Mouse (Mus musculus) Muller cell, postnatal 12 days (primary cell): Measurements from ENCODE around the gene Rpusd1.
"Not testable (repeated sequence)": the region's sequence is repeated elsewhere in the genome, so short reads cannot be mapped to it uniquely, and the experiment has no call there.

Experiments used
- DNase-seq: peaks from one replicate; pipeline ENCODE4 v3.0.0-alpha.2; 2015; ENCODE audit errors: inconsistent ontology term

The Rpusd1 gene

DNA sequence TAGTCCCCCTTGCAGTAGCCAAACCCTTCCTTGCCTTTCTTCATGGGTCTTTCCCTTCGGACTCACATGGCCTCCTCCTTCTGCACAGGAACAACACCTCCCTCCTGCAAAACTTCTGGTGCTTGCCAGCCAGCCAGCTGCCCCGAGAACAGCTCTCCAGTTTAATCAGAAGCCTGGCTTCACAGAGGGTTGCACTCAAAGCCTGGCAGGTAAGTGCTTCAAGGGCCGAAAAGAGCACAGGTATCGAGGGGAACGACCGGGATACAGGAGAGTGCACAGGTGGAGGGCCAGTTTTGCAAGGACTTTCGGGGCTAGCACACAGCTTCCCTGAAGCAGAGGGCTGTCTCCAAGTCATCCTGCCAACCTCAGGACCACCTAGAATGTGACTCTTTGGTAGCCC is 11.4 kb downstream of the Rpusd1 start:
- DNase-seq = no peak

DNA sequence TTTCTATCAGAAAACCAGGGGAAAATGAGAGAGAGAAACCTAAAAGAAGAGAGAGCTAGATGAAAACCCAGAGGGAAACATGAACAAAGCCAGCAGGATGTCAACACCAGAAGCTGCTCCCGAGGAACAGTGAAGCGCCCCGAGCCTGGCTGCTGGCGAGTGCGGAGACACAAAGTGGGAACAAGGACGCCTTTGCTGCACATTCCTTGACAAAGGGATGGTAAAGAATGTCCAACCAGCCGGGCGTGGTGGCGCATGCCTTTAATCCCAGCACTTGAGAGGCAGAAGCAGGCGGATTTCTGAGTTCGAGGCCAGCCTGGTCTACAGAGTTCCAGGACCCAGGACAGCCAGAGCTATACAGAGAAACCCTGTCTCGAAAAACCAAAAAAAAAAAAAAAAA is 14.0 kb downstream of the Rpusd1 start:
- DNase-seq = not testable (repeated sequence)

DNA sequence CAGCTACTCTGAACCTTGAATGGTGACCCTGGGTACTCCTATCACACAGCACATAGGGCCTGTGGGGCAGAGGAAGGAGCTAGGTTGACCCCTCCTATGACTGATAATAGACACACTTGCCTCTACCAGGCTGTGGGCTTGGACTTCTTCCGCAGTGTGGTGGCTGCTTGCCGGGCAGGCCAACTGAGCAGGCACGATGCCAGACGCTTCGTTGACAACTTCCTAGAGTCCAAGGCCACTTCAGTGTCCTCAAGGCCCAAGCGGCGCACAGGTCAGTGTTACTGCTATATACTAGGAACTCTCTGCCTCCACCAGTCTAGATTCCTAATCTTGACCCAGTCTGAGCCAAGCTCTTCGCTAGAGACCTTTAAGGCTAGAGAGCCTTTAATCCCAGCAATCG is 16.4 kb downstream of the Rpusd1 start:
- no peak for DNase-seq

DNA sequence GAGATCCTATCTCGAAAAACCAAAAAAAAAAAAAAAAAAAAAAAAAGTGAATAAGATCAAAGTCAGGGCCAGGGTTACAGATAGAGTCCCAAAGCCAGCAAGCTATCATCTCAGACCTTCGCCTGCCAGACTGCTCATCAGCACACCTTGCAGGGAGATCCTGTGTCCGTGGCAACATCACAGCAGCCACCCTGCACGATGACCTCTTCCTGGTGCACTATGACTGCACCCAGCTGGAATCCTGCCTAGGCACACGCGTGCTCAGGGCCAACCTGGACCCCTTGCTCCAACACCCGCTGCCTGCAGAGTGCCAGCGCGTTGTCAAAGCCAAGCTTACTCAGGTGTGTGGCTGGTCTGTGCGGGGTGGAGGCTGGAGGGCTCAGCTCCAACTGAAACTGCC is 16.8 kb downstream of the Rpusd1 start:
- DNase-seq = no peak

DNA sequence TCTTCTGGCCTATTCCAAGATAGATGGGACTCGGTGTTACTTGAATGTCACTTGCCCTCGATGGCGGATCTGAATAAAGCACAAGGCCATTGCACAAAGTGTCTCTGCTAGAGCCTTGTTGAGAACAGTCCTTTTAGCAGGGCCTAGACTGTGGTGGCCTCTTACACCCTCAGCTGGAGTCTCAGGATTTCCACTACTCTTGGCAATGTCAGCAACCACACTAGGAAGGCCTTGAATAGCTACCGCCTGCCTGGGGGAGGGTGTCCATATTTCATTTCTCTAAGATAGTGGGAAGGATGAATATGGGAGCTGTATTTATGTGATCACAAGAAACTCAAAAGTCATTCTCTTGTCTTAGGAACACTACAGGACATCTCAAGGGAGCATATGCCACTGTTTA is 20.8 kb downstream of the Rpusd1 start:
- DNase-seq = no peak

DNA sequence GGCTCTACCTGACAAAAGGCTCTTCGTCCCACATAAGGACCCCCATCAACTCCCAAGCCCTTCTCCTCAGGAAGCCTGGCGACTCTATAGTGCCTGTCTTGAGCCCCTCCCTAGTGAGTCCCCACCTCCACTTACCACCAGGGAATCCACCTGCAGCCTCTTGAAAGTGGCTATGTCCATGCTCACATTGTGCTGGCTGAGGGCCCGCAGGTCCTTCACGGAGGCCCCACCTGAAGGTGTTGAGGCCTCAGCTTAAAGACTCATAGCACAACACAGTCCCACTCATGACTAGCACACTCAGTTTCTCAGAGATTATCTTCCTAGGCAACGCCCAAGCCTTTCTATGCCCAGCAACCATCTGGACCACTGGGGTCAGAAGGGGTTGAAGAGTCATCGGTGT is 21.8 kb downstream of the Rpusd1 start:
- DNase-seq = no peak

DNA sequence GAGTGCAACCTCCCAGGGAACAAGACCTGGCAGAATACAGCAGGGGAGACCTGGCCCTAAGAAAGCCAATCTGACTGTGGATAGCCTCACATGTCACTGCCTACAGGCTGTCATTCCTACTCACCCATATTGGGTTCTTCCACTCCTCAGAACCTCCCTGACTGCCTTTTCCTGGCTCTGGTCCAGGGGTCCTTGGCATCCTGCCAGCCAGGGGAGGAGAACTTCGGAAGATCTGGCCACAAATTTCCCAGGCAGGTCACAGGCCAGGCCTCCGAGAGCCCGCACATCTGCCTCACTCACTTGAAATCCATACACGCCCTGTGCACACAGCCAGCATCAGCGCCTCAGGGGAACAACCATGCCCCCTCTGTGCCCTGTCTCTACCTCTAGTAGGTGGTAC is 24.0 kb downstream of the Rpusd1 start:
- DNase-seq = peak; percentile 82

DNA sequence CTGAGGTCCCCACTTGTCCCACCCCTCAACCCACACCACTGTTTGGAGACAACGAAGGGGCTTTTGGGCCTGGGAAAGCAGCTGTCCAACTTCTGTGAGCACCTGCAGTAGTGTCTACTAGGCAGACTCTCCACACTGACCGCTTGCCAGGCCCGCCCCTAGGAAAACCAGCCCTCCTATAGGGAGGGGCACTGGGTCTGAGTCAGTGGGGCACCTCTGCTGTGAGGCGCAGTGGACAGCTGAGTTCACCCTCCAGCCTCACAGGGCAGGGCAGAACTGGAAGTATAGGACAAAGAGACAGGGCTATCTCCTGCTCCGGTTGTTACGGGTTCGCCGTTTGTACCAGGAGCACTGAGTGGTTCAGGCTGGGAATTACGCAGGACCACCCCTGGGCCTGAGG is 26.8 kb downstream of the Rpusd1 start, which contains the start of gene Msln:
Gene Msln, minus strand, starts transcription at position 138 of the 400 bp plus-strand sequence.
- no peak for DNase-seq

DNA sequence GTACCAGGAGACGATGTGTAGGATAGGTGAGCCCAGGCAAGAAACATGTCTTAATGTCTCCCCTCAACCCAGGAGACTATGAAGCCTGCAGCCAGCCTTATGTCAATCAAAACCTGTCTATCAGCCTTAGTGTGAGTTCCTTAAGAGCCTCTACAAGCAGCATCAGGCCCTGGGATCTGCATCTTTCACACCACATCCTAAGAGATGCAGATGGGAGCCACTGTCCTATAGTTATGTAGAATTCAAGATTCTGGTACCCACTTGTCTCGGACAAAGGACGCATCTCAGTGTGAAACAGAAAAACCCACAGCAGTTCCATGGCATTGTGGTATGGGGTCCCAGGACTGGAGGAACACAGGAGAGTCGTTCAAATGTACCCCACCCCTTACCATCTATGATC is 27.6 kb downstream of the Rpusd1 start:
- DNase-seq = no peak

DNA sequence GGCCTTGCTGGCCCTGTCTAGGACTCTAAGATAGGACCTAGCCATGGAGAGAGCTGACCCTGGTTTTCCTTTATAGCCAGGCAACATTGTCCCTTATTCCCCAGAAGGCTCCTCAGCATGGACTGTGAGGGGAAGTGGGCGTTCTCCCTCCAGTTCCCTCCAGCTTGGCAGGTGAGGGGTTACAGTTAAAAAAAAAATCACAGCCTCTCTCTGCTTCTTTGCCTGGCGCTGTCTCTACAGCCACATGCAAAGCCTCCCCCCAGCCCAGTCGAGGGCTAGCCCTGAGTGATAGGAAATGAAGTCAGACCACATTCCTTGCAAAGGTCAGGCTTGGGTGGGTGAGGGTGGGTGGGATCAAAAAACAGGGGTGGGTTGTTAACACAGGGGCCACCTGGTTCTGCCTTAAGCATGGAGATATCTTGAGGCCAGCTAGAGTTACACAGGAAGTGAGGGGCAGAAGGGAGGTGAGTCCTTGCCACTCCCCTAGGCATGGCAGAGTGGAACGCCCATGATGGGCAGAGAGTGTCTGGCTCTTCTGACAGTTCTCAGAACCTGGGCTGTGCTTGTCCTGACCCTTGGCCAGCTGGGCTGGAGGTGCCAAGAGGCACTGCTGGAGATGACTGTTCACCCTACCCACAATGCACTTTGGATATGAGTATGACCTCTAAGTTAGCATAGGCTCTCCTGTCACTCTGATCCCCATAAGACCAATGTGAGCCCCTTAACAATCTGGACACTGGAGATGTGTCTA is 28.3 kb downstream of the Rpusd1 start:
- DNase-seq = no peak

DNA sequence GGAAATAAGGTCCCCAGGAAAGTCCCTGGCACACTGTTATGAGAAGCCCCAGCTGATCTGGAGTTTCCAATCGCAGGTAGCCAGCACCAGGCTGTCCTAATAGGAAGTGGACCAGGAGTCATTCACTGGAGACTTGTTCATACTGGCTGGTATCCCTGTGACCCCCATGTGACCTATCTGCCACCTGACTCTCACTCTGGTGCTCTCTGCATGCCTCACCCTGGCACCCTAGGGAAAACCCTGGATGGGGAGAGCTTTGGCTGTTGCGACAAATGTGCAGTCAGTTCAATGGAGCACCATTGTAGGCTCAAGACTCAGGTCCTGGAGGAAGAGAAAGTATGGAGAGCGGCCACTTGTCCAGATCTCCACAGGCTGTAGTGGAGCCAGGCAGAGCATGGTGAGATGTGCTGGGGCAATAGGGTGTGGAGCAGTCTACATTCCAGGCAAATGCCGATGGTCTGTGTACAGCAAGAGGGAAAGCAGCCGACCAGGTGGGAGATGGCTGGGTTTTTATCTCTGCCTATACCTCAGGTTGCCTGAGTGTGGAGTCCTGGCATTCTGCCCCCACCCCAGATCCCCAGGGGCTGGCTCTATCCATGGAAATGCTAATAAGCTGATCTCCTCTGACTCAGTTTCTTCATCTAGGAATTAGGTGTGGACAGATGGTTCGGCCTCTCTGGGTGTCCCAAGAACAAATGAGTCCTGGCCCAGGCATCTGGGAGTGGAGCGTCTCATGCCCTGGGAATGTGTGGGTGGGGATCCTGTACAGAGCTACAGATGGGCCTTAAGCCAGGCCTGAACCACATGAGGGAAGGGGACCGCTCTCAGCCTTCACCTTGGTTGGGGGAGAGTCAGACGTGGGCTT is 29.1 kb downstream of the Rpusd1 start:
- peak; percentile 87 for DNase-seq

DNA sequence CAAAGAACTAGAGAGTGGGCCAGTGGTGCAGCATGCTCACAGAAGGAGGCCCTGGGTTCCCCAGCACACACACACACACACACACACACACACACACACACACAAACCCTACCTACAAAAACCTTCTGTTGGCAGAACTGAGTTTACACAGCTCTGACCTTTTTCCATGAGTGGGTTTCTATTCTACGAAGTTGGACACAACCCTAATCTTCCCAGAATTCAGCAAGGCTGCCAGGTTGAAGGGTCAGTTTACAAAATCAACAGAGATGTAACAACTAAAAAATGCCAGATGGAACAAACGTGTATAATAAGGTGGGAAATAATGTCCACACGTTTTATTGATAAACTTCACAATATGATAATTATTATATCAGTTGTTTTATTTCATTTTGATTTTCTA is 30.2 kb downstream of the Rpusd1 start:
- DNase-seq = no peak

DNA sequence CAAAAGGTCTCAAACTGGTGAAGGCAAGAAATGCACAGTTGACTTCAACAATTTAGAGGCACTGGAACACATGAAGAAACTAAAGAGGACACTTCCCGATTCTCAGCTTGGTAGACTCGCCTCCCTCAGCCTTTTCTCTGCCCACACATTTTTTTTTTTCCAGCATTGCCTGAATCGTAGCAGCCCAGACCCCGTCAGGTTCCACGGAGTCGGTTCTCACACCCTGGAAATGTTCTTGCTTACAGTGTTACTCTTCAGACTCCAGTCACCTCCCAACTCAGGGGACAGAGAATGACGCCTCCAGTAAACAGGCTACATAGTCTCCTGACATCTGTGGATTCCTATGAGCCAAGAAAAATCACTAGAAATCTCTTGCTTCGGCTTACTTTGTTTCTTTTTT is 32.7 kb downstream of the Rpusd1 start:
- no peak for DNase-seq

DNA sequence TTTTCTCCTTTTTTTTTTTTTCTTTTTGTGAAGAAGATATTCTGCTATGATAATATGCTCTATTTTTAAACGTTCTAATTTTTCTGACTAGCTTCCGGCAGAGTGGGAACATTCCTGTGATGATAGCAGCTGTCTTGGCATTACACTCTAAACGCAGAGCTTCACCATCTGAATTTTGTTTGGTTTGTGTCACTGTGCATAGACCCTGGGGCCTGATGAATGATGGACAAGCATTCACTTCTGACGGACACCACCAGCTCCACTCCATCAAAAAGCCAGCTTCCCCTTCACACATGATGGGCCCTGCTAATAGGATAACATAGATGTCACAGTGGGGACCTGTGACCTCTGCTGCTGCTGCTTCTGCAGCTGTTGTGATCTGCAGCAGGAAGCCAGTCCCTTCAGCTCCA is 34.1 kb downstream of the Rpusd1 start:
- no peak for DNase-seq

DNA sequence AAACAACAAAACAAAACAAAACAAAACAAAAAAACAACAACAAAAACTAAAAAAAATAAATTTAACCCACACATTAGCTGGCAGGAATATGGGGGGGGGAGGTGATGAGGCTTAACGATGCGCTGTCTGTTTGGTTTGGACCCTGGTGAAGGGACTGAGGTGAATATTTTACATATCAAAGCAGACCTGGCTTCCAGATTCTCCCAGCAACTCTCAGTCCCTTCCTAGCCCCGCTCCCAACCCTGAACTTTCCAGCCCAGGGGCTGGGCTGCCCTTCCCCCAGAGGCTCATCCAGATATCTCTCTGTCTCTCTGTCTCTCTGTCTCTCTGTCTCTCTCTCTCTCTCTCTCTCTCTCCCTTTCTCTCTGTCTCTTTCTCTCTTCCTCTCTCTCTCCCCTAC is 35.1 kb downstream of the Rpusd1 start:
- DNase-seq = no peak

DNA sequence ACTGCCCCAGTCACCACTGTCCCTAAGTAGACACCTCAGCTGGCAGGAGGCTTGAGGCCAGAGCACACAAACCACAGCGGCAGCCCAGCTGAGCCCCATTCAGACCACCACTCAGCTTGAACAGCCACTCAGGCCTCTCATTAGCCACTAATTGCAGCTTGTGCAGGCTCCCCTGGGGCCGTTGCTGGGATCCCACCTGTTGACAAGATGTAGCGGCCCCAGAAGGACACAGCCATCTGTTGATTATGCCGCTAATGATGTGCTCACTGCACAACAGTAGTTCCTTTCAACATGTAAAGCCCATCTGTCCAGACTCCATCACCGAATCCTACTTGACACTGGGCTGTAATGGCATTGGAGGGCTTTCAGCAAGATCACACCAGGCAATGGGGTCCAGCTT is 38.4 kb downstream of the Rpusd1 start:
- peak; percentile 55 for DNase-seq

DNA sequence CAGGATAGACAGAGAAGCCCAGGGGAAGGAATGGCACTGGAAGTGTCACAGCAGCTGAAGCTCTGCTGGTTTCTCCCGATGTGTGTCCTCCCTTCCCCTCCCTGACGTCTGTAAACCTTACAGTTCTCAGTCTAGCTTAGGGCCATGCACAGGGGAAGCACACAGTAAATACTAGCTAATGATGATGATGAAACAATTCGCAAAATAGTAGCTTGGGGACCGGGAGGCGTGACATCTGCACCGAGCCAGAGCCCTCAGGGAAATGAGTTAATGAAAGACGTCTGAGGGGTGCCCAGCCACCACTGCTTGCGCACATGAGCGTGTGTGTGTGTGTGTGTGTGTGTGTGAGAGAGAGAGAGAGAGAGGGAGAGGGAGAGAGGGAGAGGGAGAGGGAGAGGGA is 41.9 kb downstream of the Rpusd1 start:
- no peak for DNase-seq

DNA sequence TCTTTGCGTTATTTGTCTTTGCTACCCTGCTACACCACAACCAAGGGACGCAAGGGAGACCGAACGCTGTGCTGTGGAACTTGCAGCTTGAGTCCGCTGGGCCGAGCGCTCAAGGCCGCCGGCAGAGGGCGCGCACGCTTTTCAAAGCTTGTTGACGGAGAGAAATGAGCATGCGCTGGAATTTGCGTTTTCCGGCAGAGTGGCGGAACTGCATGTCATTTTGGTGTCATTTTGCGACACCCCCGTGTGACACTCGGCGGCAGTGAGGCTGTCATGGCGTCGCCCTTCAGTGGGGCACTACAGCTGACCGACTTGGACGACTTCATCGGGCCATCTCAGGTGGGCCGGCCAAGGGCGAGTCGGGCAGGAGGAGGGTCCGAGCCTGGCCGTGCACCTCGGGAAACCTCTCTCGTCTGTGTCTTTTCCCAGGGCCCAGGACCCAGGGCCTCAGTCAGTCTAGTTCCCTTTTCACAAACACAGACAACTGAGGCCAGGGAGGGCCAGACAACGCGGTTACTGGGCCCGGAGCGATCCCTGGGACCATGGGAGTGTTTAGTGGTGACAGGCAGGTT is 46.2 kb downstream of the Rpusd1 start, which contains the start of gene Narfl:
Gene Narfl, plus strand, starts transcription at position 228 of the 572 bp plus-strand sequence.
- DNase-seq = peak; percentile 96

DNA sequence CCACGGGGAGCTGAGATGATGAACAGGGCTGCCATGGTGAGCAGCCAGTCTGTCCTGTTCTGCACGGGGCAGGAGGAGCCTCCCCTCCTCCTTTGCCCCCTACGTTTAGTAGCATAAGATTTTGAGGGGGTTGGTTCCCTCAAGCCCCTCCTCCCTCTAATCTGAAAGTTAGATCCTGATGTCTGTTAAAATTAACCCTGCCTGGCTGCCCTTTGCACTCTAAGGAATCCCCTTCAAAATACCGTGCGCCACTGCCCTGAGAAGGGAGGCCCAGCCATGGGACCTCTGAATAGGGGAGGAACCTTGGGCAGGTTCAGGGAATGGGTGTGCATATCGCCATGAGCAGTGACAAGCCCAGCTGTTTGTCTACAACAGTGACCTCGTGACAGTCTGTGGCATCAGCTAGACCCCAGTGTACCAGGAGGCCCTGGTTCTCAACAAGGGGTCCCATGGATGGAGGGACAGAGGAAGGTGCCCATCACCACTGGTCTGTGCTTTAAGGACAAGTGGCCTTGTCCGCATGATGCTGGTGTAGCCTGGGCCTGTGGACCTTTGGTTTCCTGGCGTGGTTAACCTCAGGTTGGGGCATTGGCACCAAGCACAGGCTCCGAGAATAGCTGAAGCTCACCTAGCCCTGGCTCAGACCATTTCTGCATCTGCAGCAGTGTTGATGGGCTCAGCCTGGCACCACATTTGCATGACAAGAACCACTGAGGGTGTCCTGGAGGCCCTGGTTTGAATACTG is 48.0 kb downstream of the Rpusd1 start:
- DNase-seq = no peak

DNA sequence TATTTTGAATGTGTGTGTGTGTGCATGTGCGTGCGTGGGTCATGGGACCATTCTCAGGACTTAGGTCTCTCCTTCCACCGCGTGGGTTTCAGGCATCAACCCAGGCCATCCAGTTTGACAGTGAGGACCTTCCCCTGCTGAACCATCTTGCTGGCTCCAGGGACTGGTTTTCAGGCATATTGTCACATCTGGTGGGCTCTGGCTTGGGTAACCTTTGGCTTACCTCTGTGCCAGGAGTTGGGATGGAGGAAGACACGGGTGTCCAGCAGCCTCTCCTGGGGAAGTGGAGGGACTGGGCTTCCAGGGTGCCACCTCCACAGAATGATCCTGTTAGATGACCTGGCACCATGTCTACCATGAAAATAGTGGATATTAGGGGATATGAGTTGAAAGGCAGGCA is 50.5 kb downstream of the Rpusd1 start:
- DNase-seq = no peak
